Mouse (Mus musculus) limb, embryonic 10.5 days (tissue): ENCODE data around the gene Krt86. TPM values are rescaled to one million over a fixed set of nuclear protein-coding genes. Genes with fewer than 3 reads are reported as not detected.

Experiments used
- DNase-seq: peaks from one replicate; pipeline ENCODE4 v3.0.0-alpha.2; 2017; ENCODE audit warnings: low spot score
- H3K27ac ChIP-seq: fragments of 300-500 bp; sonication (generic); 2 replicates; pipeline ENCODE4 v1.5.1; 2016; ENCODE audit warnings: mild to moderate bottlenecking
- H3K27me3 ChIP-seq: fragments of 300-500 bp; sonication (generic); 2 replicates; pipeline ENCODE4 v1.6.1; 2016; ENCODE audit warnings: low read depth, mild to moderate bottlenecking; ENCODE audit not compliant: poor library complexity, severe bottlenecking
- H3K36me3 ChIP-seq: fragments of 300-500 bp; sonication (generic); 2 replicates; pipeline ENCODE4 v1.6.1; 2016; ENCODE audit warnings: mild to moderate bottlenecking, moderate library complexity
- H3K4me1 ChIP-seq: fragments of 300-500 bp; sonication (generic); 2 replicates; pipeline ENCODE4 v1.6.1; 2016
- H3K4me3 ChIP-seq: fragments of 300-500 bp; sonication (generic); 2 replicates; pipeline ENCODE4 v1.5.1; 2016; ENCODE audit warnings: mild to moderate bottlenecking, moderate library complexity
- H3K9me3 ChIP-seq: fragments of 300-500 bp; sonication (generic); replicated peaks from 2 replicates; pipeline ENCODE4 v1.6.1; 2016; ENCODE audit warnings: mild to moderate bottlenecking
- WGBS: fragments of 180-500 bp; shearing (Covaris S2); methylation state at CpG from one replicate; pipeline ENCODE4 v1.1.7; 2016; 5-methylcytosine and 5-hydroxymethylcytosine counted together
- polyA plus RNA-seq: library from polyadenylated mRNA; unstranded; fragments of >200 nt; fragmentation: Nextera tagmentation; extraction: Ambion mirVana; gene quantifications from 2 replicates; pipeline ENCODE4 v1.2.1, GENCODE M21; 2016

The Krt86 gene
- polyA plus RNA-seq = not detected in 2 replicates

GRCm38 (mm10) chr15:101472952-101473528 lies at the start of gene Krt86:
Krt86 (plus strand) TSS chr15:101473478.
- Histone ChIP-seq H3K36me3 (no peaks in the 10 kb centered on the region), H3K27ac (no peak within 1 kb of the TSS), H3K4me1 (no peaks in the 10 kb centered on the region), H3K9me3 (no peaks in the 10 kb centered on the region), H3K4me3 (no peak within 1 kb of the TSS), H3K27me3 (peaks cover 7% of the 10 kb centered on the region; the same call in 1 of the 2 replicates)
- DNase-seq = peak; percentile 82
- WGBS = 28% methylated on average over 10 of the region's 10 CpGs

GRCm38 (mm10) chr15:101424914-101425313 lies 48.4 kb upstream of the Krt86 start:
- no peaks in the 10 kb centered on the region for H3K27me3 ChIP-seq
- no peak overlapping the region for H3K4me3 ChIP-seq
- no peaks in the 10 kb centered on the region for H3K36me3 ChIP-seq
- H3K4me1 ChIP-seq = no peaks in the 10 kb centered on the region
- H3K9me3 ChIP-seq = no peaks in the 10 kb centered on the region
- WGBS = 33% methylated on average over 5 of the region's 5 CpGs
- no peak for DNase-seq
- H3K27ac ChIP-seq = no peak overlapping the region

- no peak overlapping the region for H3K27ac ChIP-seq
- no peak for DNase-seq
- H3K4me1 ChIP-seq = peaks cover 7% of the 10 kb centered on the region
- peaks cover 77% of the 10 kb centered on the region for H3K27me3 ChIP-seq
- H3K36me3 ChIP-seq = no peaks in the 10 kb centered on the region
- H3K4me3 ChIP-seq = no peak overlapping the region
- no peaks in the 10 kb centered on the region for H3K9me3 ChIP-seq
- 91% methylated on average over 7 of the region's 7 CpGs for WGBS
Measured at GRCm38 (mm10) chr15:101436611-101437010, 36.7 kb upstream of the Krt86 start.

GRCm38 (mm10) chr15:101438555-101438954 lies 34.7 kb upstream of the Krt86 start, which contains the start of gene Krt87:
Krt87 (minus strand) TSS chr15:101438804.
- Histone ChIP-seq H3K9me3 (no peaks in the 10 kb centered on the region), H3K4me3 (peak within 1 kb of the TSS; percentile 41), H3K4me1 (peaks cover 7% of the 10 kb centered on the region), H3K27me3 (peaks cover 73% of the 10 kb centered on the region), H3K27ac (no peak within 1 kb of the TSS), H3K36me3 (no peaks in the 10 kb centered on the region)
- peak; percentile 51 for DNase-seq
- 2% methylated on average over 34 of the region's 34 CpGs for WGBS

GRCm38 (mm10) chr15:101440837-101441236 lies 32.4 kb upstream of the Krt86 start:
- no peak overlapping the region for H3K4me3 ChIP-seq
- H3K27me3 ChIP-seq = peaks cover 56% of the 10 kb centered on the region
- peaks cover 7% of the 10 kb centered on the region for H3K4me1 ChIP-seq
- no peaks in the 10 kb centered on the region for H3K9me3 ChIP-seq
- DNase-seq = no peak
- no peaks in the 10 kb centered on the region for H3K36me3 ChIP-seq
- H3K27ac ChIP-seq = no peak overlapping the region
- WGBS = 82% methylated on average over 4 of the region's 4 CpGs

- WGBS = 82% methylated on average over 11 of the region's 11 CpGs
- H3K9me3 ChIP-seq = no peaks in the 10 kb centered on the region
- no peak overlapping the region for H3K4me3 ChIP-seq
- H3K27me3 ChIP-seq = no peaks in the 10 kb centered on the region
- DNase-seq = no peak
- H3K4me1 ChIP-seq = no peaks in the 10 kb centered on the region
- no peaks in the 10 kb centered on the region for H3K36me3 ChIP-seq
- no peak overlapping the region for H3K27ac ChIP-seq
Measured at GRCm38 (mm10) chr15:101446572-101446971, 26.7 kb upstream of the Krt86 start.

- WGBS = 82% methylated on average over 2 of the region's 2 CpGs
- DNase-seq = no peak
Measured at GRCm38 (mm10) chr15:101447444-101447843, 25.8 kb upstream of the Krt86 start, which contains the start of gene Krt88. Krt88 (plus strand) TSS chr15:101447744.

GRCm38 (mm10) chr15:101453093-101453736 lies 20.1 kb upstream of the Krt86 start:
- 5% methylated on average over 13 of the region's 13 CpGs for WGBS
- Histone ChIP-seq H3K36me3 (no peaks in the 10 kb centered on the region), H3K27me3 (no peaks in the 10 kb centered on the region), H3K4me3 (no peak overlapping the region), H3K4me1 (no peaks in the 10 kb centered on the region), H3K27ac (no peak overlapping the region), H3K9me3 (no peaks in the 10 kb centered on the region)
- DNase-seq = peak; percentile 82

More at GRCm38 (mm10) chr15:101447444-101447843, 25.8 kb upstream of the Krt86 start, which contains the start of gene Krt88:
- H3K4me1 ChIP-seq = no peaks in the 10 kb centered on the region
- H3K27ac ChIP-seq = no peak within 1 kb of the TSS
- no peaks in the 10 kb centered on the region for H3K9me3 ChIP-seq
- H3K36me3 ChIP-seq = no peaks in the 10 kb centered on the region
- H3K4me3 ChIP-seq = no peak within 1 kb of the TSS
- H3K27me3 ChIP-seq = no peaks in the 10 kb centered on the region

GRCm38 (mm10) chr15:101454774-101455173 lies 18.5 kb upstream of the Krt86 start:
- 90% methylated on average over 8 of the region's 8 CpGs for WGBS
- no peaks in the 10 kb centered on the region for H3K9me3 ChIP-seq

GRCm38 (mm10) chr15:101455292-101455691 lies 18.0 kb upstream of the Krt86 start:
- Histone ChIP-seq H3K36me3 (no peaks in the 10 kb centered on the region), H3K27me3 (no peaks in the 10 kb centered on the region), H3K27ac (no peak overlapping the region), H3K9me3 (no peaks in the 10 kb centered on the region), H3K4me3 (no peak overlapping the region), H3K4me1 (0 out of 2 replicates have a peak, but pooled peaks cover 4% of the 10 kb centered on the region)
- DNase-seq = no peak
- 91% methylated on average over 2 of the region's 2 CpGs for WGBS

More at GRCm38 (mm10) chr15:101454774-101455173, 18.5 kb upstream of the Krt86 start:
- Histone ChIP-seq H3K27ac (no peak overlapping the region), H3K4me3 (no peak overlapping the region), H3K4me1 (0 out of 2 replicates have a peak, but pooled peaks cover 4% of the 10 kb centered on the region), H3K36me3 (no peaks in the 10 kb centered on the region), H3K27me3 (no peaks in the 10 kb centered on the region)
- no peak for DNase-seq

- Histone ChIP-seq H3K36me3 (no peaks in the 10 kb centered on the region), H3K27me3 (no peaks in the 10 kb centered on the region), H3K27ac (no peak overlapping the region), H3K4me1 (0 out of 2 replicates have a peak, but pooled peaks cover 4% of the 10 kb centered on the region), H3K9me3 (no peaks in the 10 kb centered on the region), H3K4me3 (no peak overlapping the region)
- no peak for DNase-seq
- 87% methylated on average over 6 of the region's 6 CpGs for WGBS
Measured at GRCm38 (mm10) chr15:101455891-101456290, 17.4 kb upstream of the Krt86 start.

- Histone ChIP-seq H3K27me3 (no peaks in the 10 kb centered on the region), H3K36me3 (no peaks in the 10 kb centered on the region), H3K4me3 (no peak overlapping the region), H3K27ac (no peak overlapping the region), H3K9me3 (no peaks in the 10 kb centered on the region), H3K4me1 (0 out of 2 replicates have a peak, but pooled peaks cover 4% of the 10 kb centered on the region)
- 81% methylated on average over 16 of the region's 16 CpGs for WGBS
- DNase-seq = no peak
Measured at GRCm38 (mm10) chr15:101458361-101458930, 14.8 kb upstream of the Krt86 start.

- no peak overlapping the region for H3K27ac ChIP-seq
- no peaks in the 10 kb centered on the region for H3K9me3 ChIP-seq
- H3K36me3 ChIP-seq = no peaks in the 10 kb centered on the region
- no peak overlapping the region for H3K4me3 ChIP-seq
- no peaks in the 10 kb centered on the region for H3K27me3 ChIP-seq
- 84% methylated on average over 14 of the region's 14 CpGs for WGBS
- 0 out of 2 replicates have a peak, but pooled peaks cover 4% of the 10 kb centered on the region for H3K4me1 ChIP-seq
- DNase-seq = no peak
Measured at GRCm38 (mm10) chr15:101459283-101459682, 14.0 kb upstream of the Krt86 start.
